Comparison of ENCODE assay signal across 10 mouse cellular contexts in genomic region chr16:35771606-35772005, GRCm38 (mm10). TPM values are rescaled to one million over a fixed set of nuclear protein-coding genes. Genes with fewer than 3 reads are reported as not detected.
DNase-seq lines count a peak whose midpoint lies in the region; ATAC-seq lines count a peak whose summit lies in the region.
"Had no signal": no experiment of that assay in that cellular context is flagged by ENCODE, and none has a peak within 500 bp of the region (broad histone marks: within the 10 kb centered on the region; RNA-seq: fewer than 3 reads in every experiment).

No protein-coding gene starts in this region.

- H3K4me2 ChIP-seq in heart, embryonic 14.5 days (ENCODE audit: low read length), result peak overlapping the region; percentile 98; the same call in 1 of the 2 replicates
- peak overlapping the region; percentile 89 for H3K4me2 ChIP-seq in hindbrain, embryonic 13.5 days
- H3K4me2 ChIP-seq in midbrain, embryonic 14.5 days (ENCODE audit: low read length), result 0 out of 2 replicates have a peak overlapping the region, but pooled peaks have one; percentile 90

- H3K4me3 ChIP-seq in heart, embryonic 14.5 days (ENCODE audit: control insufficient read depth in 1 of 2, insufficient read depth in 1 of 2, low read depth in 1 of 2, low read length in 2 of 2), result no peak overlapping the region
- no peak overlapping the region for H3K4me3 ChIP-seq in hindbrain, embryonic 13.5 days
- H3K4me3 ChIP-seq in midbrain, embryonic 14.5 days (replicated peaks; ENCODE audit: low read depth, low read length), result no peak overlapping the region

- intact Hi-C loops in heart, postnatal 25 days (cut with DNase I), result no loop called here

- H3K9me3 ChIP-seq in heart, embryonic 14.5 days (ENCODE audit: control insufficient read depth, low read length), result no peaks in the 10 kb centered on the region
- no peaks in the 10 kb centered on the region for H3K9me3 ChIP-seq in hindbrain, embryonic 13.5 days
- H3K9me3 ChIP-seq in midbrain, embryonic 14.5 days (ENCODE audit: control insufficient read depth, low read length), result no peaks in the 10 kb centered on the region

- no peaks in the 10 kb centered on the region for H3K36me3 ChIP-seq in heart, embryonic 14.5 days (ENCODE audit: control insufficient read depth, insufficient read depth, low read length)
- H3K36me3 ChIP-seq in hindbrain, embryonic 13.5 days, result peaks cover 5% of the 10 kb centered on the region; the same call in 1 of the 2 replicates
- H3K36me3 ChIP-seq in midbrain, embryonic 14.5 days (ENCODE audit: control insufficient read depth, insufficient read depth, low read length), result no peaks in the 10 kb centered on the region

- whole genome bisulfite sequencing in heart, embryonic 14.5 days, result 86% methylated on average over 5 of the region's 5 CpGs
- WGBS in hindbrain, embryonic 13.5 days, result 92% methylated on average over 5 of the region's 5 CpGs
- 88% methylated on average over 5 of the region's 5 CpGs for WGBS in midbrain, embryonic 14.5 days

- H3K27me3 ChIP-seq in heart, embryonic 14.5 days (ENCODE audit: control insufficient read depth, insufficient read depth, low read length), result no peaks in the 10 kb centered on the region
- no peaks in the 10 kb centered on the region for H3K27me3 ChIP-seq in hindbrain, embryonic 13.5 days
- H3K27me3 ChIP-seq in midbrain, embryonic 14.5 days (ENCODE audit: control insufficient read depth, insufficient read depth, low read length), result no peaks in the 10 kb centered on the region

- no peak overlapping the region for H3K27ac ChIP-seq in heart, embryonic 14.5 days (replicated peaks in 1 of 2; ENCODE audit: control insufficient read depth in 1 of 2, insufficient read depth in 1 of 2, low read depth in 2 of 2, low read length in 2 of 2)
- H3K27ac ChIP-seq in hindbrain, embryonic 13.5 days, result no peak overlapping the region
- H3K27ac ChIP-seq in midbrain, embryonic 14.5 days (replicated peaks; ENCODE audit: low read depth, low read length), result no peak overlapping the region
- H3K27ac ChIP-seq: layer of hippocampus, adult 2 months had no signal

- DNase-seq in heart, postnatal 25 days (ENCODE audit: low spot score), result no peak
- peak; percentile 22 for DNase-seq in ES-CJ7 (ENCODE audit: low read depth, low spot score)
- no peak for DNase-seq in midbrain, embryonic 14.5 days
- DNase-seq in layer of hippocampus, postnatal 10 days (ENCODE audit: low spot score in 2 of 2), result no peak
- DNase-seq in thymus, postnatal 14 days, result no peak
- no peak for DNase-seq in natural killer cell, adult 2 months (ENCODE audit: low spot score in 2 of 2)
- DNase-seq: gastrocnemius, postnatal 14 days had no signal

- peaks cover 10 to 24% of the 10 kb centered on the region in 2 experiments for H3K4me1 ChIP-seq in heart, embryonic 14.5 days (ENCODE audit: control insufficient read depth in 2 of 2, insufficient read depth in 2 of 2, low read length in 2 of 2)
- H3K4me1 ChIP-seq in hindbrain, embryonic 13.5 days (replicated peaks), result peaks cover 29% of the 10 kb centered on the region
- H3K4me1 ChIP-seq in midbrain, embryonic 14.5 days (ENCODE audit: control insufficient read depth, insufficient read depth, low read length), result peaks cover 32% of the 10 kb centered on the region

- H3K9ac ChIP-seq in heart, embryonic 14.5 days (ENCODE audit: low read length), result no peak overlapping the region
- no peak overlapping the region for H3K9ac ChIP-seq in hindbrain, embryonic 13.5 days
- no peak overlapping the region for H3K9ac ChIP-seq in midbrain, embryonic 14.5 days (replicated peaks; ENCODE audit: low read length)

- ATAC-seq in heart, embryonic 14.5 days (ENCODE audit: insufficient number of reproducible peaks, insufficient read depth, low FRiP score, low read depth), result no peak
- ATAC-seq in hindbrain, embryonic 13.5 days (ENCODE audit: low FRiP score), result no peak
- no peak for ATAC-seq in midbrain, embryonic 14.5 days (ENCODE audit: low FRiP score, low TSS enrichment)

RNA-seq across cellular contexts. Expression of gene Hspbap1, which starts 1.4 kb away (rescaled TPM):
- 6.4 and 8.8 TPM in 2 replicates for polyA plus RNA-seq in heart, embryonic 14.5 days (2014; fragmentation: Nextera tagmentation; extraction: Ambion mirVana)
- total RNA-seq in heart, postnatal 25 days (2021), result 1 to 10 TPM; 3.0 to 3.1 TPM
- polyA plus RNA-seq in hindbrain, embryonic 13.5 days (2015; fragmentation: Nextera tagmentation; extraction: Ambion mirVana), result 18.6 and 18.8 TPM in 2 replicates
- polyA plus RNA-seq in midbrain, embryonic 14.5 days (2014; fragmentation: Nextera tagmentation; extraction: Ambion mirVana), result 13.4 and 18.1 TPM in 2 replicates
- 1 to 10 TPM; 6.8 TPM for total RNA-seq in layer of hippocampus, postnatal 10 days (2021)

RNA-seq across cellular contexts. Expression of gene Dirc2, which starts 2.5 kb away (rescaled TPM):
- 15.7 and 20.1 TPM in 2 replicates for polyA plus RNA-seq in heart, embryonic 14.5 days (2014; fragmentation: Nextera tagmentation; extraction: Ambion mirVana)
- total RNA-seq in heart, postnatal 25 days (2021), result 10 to 100 TPM; 54.2 to 63.4 TPM
- polyA plus RNA-seq in hindbrain, embryonic 13.5 days (2015; fragmentation: Nextera tagmentation; extraction: Ambion mirVana), result 27.1 and 30.8 TPM in 2 replicates
- polyA plus RNA-seq in midbrain, embryonic 14.5 days (2014; fragmentation: Nextera tagmentation; extraction: Ambion mirVana), result 40.5 and 44.5 TPM in 2 replicates
- 10 to 100 TPM; 89.2 to 93.1 TPM for total RNA-seq in layer of hippocampus, postnatal 10 days (2021)
